Mouse (Mus musculus) liver, embryonic 14.5 days (tissue): ENCODE measurements at regions not wholly inside any gene's neighbourhood (a gene's known extent, or its start where the extent isn't known, plus 50 kb on each side); places are given as distances from the start of the nearest gene placed in this dataset.

Experiments used
- ATAC-seq: fragments of 200-750 bp; cut with Nextera tagmentation; 2 replicates; pipeline ENCODE4 v1.8.0; 2017; ENCODE audit warnings: moderate number of reproducible peaks, mild to moderate bottlenecking, moderate library complexity; ENCODE audit not compliant: insufficient read depth
- DNase-seq, 3 experiments: peaks; one replicate each; pipeline ENCODE4 v3.0.0-alpha.2; 2012 to 2013; ENCODE audit warnings: low read depth in 3 of 3, low spot score in 3 of 3
- H3K27ac ChIP-seq: fragments of 300-500 bp; sonication (generic); 2 replicates; pipeline ENCODE4 v1.5.1; 2014; ENCODE audit warnings: moderate library complexity, mild to moderate bottlenecking, control low read depth, inconsistent platforms
- H3K27me3 ChIP-seq: fragments of 300-500 bp; sonication (generic); 2 replicates; pipeline ENCODE4 v1.6.1; 2014; ENCODE audit warnings: mild to moderate bottlenecking, low read length, moderate library complexity; ENCODE audit not compliant: control insufficient read depth, insufficient read depth
- H3K36me3 ChIP-seq: fragments of 300-500 bp; sonication (generic); replicated peaks from 2 replicates; pipeline ENCODE4 v1.6.1; 2014; ENCODE audit warnings: low read depth; ENCODE audit not compliant: control insufficient read depth, insufficient read depth
- H3K4me1 ChIP-seq, 2 experiments: fragments of 200-500 bp in 1 of 2; fragments of 300-500 bp in 1 of 2; sonication (generic) in 1 of 2; replicated peaks; 2 replicates each; pipeline ENCODE4 v1.6.1; 2012 to 2014; ENCODE audit warnings: antibody characterized with exemption in 1 of 2, inconsistent platforms in 1 of 2, low read length in 1 of 2; ENCODE audit not compliant: control insufficient read depth in 2 of 2, insufficient read depth in 2 of 2
- H3K4me2 ChIP-seq: fragments of 300-500 bp; sonication (generic); 2 replicates; pipeline ENCODE4 v1.6.1; 2014; ENCODE audit warnings: low read depth, mild to moderate bottlenecking, control low read depth, moderate library complexity
- H3K4me3 ChIP-seq, 2 experiments: fragments of 200-500 bp in 1 of 2; fragments of 300-500 bp in 1 of 2; sonication (generic) in 1 of 2; 2 replicates each; pipeline ENCODE4 v1.5.1; 2012 to 2014; ENCODE audit warnings: low read depth in 2 of 2, low read length in 2 of 2, mild to moderate bottlenecking in 2 of 2, control low read depth in 1 of 2, inconsistent platforms in 1 of 2, moderate library complexity in 1 of 2; ENCODE audit not compliant: insufficient read depth in 1 of 2
- H3K9ac ChIP-seq: fragments of 300-500 bp; sonication (generic); replicated peaks from 2 replicates; pipeline ENCODE4 v1.6.1; 2014; ENCODE audit warnings: mild to moderate bottlenecking, control low read depth, moderate library complexity
- H3K9me3 ChIP-seq: fragments of 300-500 bp; sonication (generic); 2 replicates; pipeline ENCODE4 v1.6.1; 2016; ENCODE audit warnings: low read length, mixed read lengths; ENCODE audit not compliant: control insufficient read depth
- CTCF ChIP-seq: IDR thresholded peaks from 2 replicates; pipeline ENCODE4 v1.5.1; 2016; ENCODE audit warnings: antibody characterized with exemption, low read depth, control low read depth
- EP300 ChIP-seq: IDR thresholded peaks from 2 replicates; pipeline ENCODE4 v1.6.1; 2016; ENCODE audit warnings: antibody characterized with exemption, low read depth
- WGBS: fragments of 180-500 bp; shearing (Covaris S2); extraction: QIAGEN DNeasy Blood & Tissue Kit; methylation state at CpG from one replicate; pipeline ENCODE4 v1.1.7; 2014; ENCODE audit not compliant: insufficient replicate concordance; 5-methylcytosine and 5-hydroxymethylcytosine counted together

- no peaks in the 10 kb centered on the region for H3K9me3 ChIP-seq
- no peak for TF ChIP-seq CTCF
- no peak for TF ChIP-seq EP300
- H3K4me3 ChIP-seq = no peak overlapping the region
- no peak overlapping the region for H3K4me2 ChIP-seq
- no peaks in the 10 kb centered on the region for H3K4me1 ChIP-seq
- 37% methylated on average over 2 of the region's 2 CpGs for WGBS
- H3K36me3 ChIP-seq = no peaks in the 10 kb centered on the region
- no peaks in the 10 kb centered on the region for H3K27me3 ChIP-seq
- DNase-seq = no peak
- H3K9ac ChIP-seq = no peak overlapping the region
- ATAC-seq = no peak
- no peak overlapping the region for H3K27ac ChIP-seq
Measured at GRCm38 (mm10) chr3:121618561-121618960, 52.0 kb upstream of the 4930432M17Rik start.

- Histone ChIP-seq H3K9me3 (no peaks in the 10 kb centered on the region), H3K9ac (no peak overlapping the region), H3K36me3 (no peaks in the 10 kb centered on the region), H3K27ac (no peak overlapping the region), H3K27me3 (no peaks in the 10 kb centered on the region), H3K4me3 (no peak overlapping the region), H3K4me2 (no peak overlapping the region), H3K4me1 (no peaks in the 10 kb centered on the region)
- no peak for DNase-seq
- WGBS = 48% methylated on average over 2 of the region's 2 CpGs
- no peak for TF ChIP-seq CTCF
- TF ChIP-seq EP300 = no peak
- no peak for ATAC-seq
Measured at GRCm38 (mm10) chr3:121618161-121618560, 52.4 kb upstream of the 4930432M17Rik start.

GRCm38 (mm10) chr3:121617351-121617750 lies 53.2 kb upstream of the 4930432M17Rik start:
- H3K4me2 ChIP-seq = no peak overlapping the region
- no peaks in the 10 kb centered on the region for H3K36me3 ChIP-seq
- no peak overlapping the region for H3K4me3 ChIP-seq
- H3K4me1 ChIP-seq = no peaks in the 10 kb centered on the region
- WGBS = 63% methylated on average over 7 of the region's 7 CpGs
- H3K9me3 ChIP-seq = no peaks in the 10 kb centered on the region
- DNase-seq (no peak), ATAC-seq (no peak)
- H3K27me3 ChIP-seq = no peaks in the 10 kb centered on the region
- H3K27ac ChIP-seq = no peak overlapping the region
- TF ChIP-seq EP300 = no peak
- TF ChIP-seq CTCF = no peak
- no peak overlapping the region for H3K9ac ChIP-seq

GRCm38 (mm10) chr3:121616075-121616474 lies 54.5 kb upstream of the 4930432M17Rik start:
- no peak overlapping the region for H3K4me2 ChIP-seq
- TF ChIP-seq CTCF (no peak), EP300 (no peak)
- DNase-seq = no peak
- no peaks in the 10 kb centered on the region for H3K36me3 ChIP-seq
- H3K9me3 ChIP-seq = no peaks in the 10 kb centered on the region
- 67% methylated on average over 5 of the region's 5 CpGs for WGBS
- no peak for ATAC-seq
- no peak overlapping the region for H3K4me3 ChIP-seq
- no peaks in the 10 kb centered on the region for H3K27me3 ChIP-seq
- H3K4me1 ChIP-seq = no peaks in the 10 kb centered on the region
- H3K27ac ChIP-seq = no peak overlapping the region
- no peak overlapping the region for H3K9ac ChIP-seq

- DNase-seq = no peak
- WGBS = 67% methylated on average over 7 of the region's 7 CpGs
- Histone ChIP-seq H3K4me1 (no peaks in the 10 kb centered on the region), H3K36me3 (no peaks in the 10 kb centered on the region), H3K4me3 (no peak overlapping the region), H3K9ac (no peak overlapping the region), H3K27ac (no peak overlapping the region), H3K4me2 (no peak overlapping the region), H3K27me3 (no peaks in the 10 kb centered on the region), H3K9me3 (no peaks in the 10 kb centered on the region)
- TF ChIP-seq EP300 (no peak), CTCF (no peak)
- ATAC-seq = no peak
Measured at GRCm38 (mm10) chr3:121614741-121615140, 55.8 kb upstream of the 4930432M17Rik start.
